Mouse (Mus musculus) MEL-GATA-1-ER (cell line): ENCODE data around the gene Colec11.

Source experiments
- DNase-seq: peaks from one replicate; pipeline ENCODE4 v3.0.0-alpha.2; 2012; ENCODE audit warnings: low read depth; ENCODE audit errors: extremely low read depth

Gene Colec11

DNA sequence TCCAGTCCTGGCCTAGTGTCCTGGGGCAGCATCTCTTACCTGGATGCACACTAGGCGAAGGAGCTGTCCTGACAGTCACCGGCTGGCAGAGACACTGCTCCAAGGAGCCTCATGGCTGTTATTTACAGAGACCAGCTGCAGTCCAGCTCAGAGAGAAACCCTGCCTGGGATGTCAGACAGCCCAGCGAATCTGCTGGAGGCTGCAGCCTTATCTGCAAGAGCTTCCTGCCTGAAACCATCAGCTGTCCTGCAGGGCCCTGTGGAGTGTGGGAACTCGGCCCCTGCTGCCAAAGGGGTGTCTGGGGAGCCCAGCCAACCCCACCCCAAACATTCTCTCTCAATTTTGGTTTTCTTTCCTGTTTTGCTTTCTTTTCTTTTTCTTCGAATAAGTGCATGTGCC is at the start of gene Colec11:
Gene Colec11, minus strand, starts transcription at position 183 of the 400 bp plus-strand sequence.
- DNase-seq = no peak

GRCm38 (mm10) chr12:28667287-28667686 is 44.1 kb upstream of the Colec11 start:
- DNase-seq = no peak

GRCm38 (mm10) chr12:28666734-28667133 is 43.6 kb upstream of the Colec11 start:
- DNase-seq = no peak

GRCm38 (mm10) chr12:28662628-28663027 is 39.5 kb upstream of the Colec11 start:
- no peak for DNase-seq

DNA sequence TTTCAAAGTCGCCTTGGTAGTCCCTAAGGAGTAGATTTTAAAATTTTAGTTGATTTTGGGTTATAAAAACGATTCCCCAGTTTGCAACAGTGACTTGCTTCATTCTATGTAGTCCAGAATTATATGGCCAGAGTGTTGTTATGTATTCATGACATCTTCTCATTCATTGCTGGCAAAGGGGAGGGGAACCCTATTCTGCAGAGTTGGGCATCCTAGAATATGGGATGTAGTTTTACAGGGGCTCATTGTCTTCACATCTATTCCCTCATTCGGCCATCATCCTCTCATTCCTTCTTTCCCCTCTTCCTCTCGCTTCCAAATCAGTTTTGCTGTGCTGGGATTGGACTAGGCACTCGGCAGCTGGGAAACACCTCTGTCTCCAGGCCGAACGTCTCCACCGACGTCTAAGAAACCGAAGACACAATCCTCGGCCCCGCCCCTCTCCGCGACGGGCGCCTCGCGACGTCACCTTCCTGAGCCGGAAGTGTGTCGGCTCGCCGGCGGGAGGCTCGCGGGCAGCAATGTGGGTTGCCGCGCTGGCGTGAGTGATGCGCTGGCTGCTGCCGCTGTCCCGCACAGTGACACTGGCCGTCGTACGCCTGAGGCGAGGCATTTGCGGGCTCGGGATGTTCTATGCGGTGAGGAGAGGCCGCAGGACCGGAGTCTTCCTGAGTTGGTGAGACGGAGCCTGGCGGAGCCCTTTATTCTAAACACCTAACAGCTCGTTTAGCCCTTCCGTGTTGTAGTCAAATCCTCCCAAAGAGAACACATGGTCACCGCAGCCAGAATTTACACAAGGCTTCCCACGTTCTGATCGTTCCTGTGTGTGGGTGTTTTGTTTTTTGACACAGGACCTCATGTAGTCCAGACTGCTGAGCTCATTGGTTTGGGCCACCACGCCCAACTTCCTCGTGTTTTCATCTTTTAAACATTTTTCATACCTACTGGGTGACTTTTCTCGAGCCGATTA is 26.2 kb upstream of the Colec11 start, which contains the start of gene Rnaseh1:
Gene Rnaseh1, plus strand, starts transcription at position 462 of the 970 bp plus-strand sequence.
- DNase-seq = peak; percentile 71

- no peak for DNase-seq
Observed at GRCm38 (mm10) chr12:28638778-28639177, 15.6 kb upstream of the Colec11 start.

DNA sequence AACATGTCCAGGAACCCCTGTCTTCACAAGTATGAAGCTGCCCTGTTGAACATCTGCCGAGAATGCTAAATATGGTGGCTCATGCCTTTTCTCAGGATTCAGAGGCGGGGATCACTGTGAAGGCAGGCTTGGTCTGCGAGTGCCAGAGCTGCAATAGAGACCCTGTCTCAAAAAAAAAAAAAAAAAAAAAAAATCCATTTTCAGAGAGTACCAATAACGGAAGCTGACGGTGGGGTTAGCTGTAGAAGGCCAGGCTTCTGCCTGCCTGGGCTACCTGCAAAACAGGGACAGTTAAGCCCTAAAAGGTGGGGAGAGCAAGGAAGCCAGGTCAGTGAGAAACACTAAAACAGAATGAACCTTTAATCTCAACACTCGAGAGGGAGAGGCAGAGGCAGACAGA is 13.4 kb upstream of the Colec11 start:
- no peak for DNase-seq

- peak; percentile 86 for DNase-seq
Observed at GRCm38 (mm10) chr12:28635535-28636476, 12.6 kb upstream of the Colec11 start, which contains the start of gene Rps7. Gene Rps7, minus strand, starts transcription at chr12:28635953.

GRCm38 (mm10) chr12:28635058-28635534 is 11.9 kb upstream of the Colec11 start:
- DNase-seq = no peak

GRCm38 (mm10) chr12:28628436-28628835 is 5.3 kb upstream of the Colec11 start:
- no peak for DNase-seq

- DNase-seq = no peak
Observed at GRCm38 (mm10) chr12:28627092-28627491, 3.9 kb upstream of the Colec11 start.

DNA sequence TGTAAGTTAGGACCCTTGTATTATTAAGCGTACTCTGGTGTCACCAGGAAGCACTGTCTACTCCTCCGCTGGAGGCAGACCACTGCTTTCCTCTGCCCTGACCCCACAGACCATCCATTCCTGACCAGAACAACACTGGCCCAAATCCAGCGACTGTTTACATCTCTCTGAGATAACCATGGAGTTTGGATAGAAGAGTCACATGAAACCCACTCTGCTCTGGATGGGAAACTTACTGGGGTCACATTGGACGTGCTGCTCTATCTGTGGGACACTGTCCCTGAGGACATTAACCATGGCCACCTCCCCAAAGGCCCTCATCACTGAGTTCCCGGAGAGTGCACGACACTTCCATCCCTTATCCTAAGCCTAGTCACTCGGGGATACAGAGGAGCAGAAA is 2.2 kb upstream of the Colec11 start:
- DNase-seq = no peak

- DNase-seq = no peak
Observed at GRCm38 (mm10) chr12:28624251-28624650, 1.1 kb upstream of the Colec11 start.

DNA sequence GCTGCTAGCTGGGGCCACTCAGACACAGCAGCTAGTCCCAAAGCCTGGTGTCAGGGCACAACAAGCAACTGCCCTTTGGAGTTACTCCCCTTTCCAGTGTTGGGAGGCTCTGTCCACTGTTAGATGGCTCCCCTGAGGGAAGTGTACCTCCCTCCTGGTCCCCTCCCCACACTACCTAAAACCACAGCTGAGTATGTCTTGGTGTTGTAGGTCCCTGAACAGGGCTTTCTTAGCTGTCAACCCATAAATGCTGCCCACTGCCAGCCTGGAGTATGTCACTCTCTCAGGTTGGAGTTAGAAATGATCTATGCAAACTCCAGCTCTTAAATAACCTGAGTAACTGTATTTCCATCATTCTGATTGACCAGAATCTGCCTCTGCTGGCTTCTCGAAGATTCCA is 536 bp downstream of the Colec11 start:
- DNase-seq = no peak

GRCm38 (mm10) chr12:28622167-28622532 is 1.0 kb downstream of the Colec11 start:
- DNase-seq = no peak

DNA sequence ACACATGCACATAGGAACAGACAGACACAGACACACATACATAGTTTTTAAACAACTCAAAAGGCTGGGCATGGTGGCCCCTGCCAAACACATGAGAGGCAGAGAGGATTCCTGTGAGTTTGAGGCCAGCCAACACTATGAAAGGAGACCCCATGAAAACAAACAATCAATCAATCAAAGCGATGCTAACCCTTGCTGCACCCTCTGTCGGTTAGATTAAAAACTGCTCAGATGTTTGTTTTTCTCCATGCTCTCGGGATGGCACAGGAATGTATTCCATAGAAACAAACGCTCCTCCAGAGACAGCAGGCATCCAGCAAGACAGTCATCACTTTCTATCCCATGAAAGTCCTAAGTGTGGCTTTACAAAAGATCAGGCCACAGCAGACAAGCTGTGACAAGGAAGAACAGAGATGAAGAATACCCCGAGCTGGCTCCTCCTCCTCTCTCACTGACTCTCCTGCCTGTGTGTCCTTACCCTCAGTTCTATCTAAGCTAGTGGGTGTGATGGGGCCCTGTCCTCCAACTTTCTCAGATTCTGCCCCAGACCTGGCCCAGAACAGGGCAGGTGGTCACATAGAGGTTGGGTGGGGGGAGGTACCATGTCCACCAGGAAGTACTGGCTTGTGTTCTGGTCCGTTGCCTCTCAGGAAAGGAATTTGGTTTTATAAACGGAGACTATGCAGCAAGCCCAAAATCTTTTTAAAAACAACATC is 1.6 kb downstream of the Colec11 start:
- no peak for DNase-seq

DNA sequence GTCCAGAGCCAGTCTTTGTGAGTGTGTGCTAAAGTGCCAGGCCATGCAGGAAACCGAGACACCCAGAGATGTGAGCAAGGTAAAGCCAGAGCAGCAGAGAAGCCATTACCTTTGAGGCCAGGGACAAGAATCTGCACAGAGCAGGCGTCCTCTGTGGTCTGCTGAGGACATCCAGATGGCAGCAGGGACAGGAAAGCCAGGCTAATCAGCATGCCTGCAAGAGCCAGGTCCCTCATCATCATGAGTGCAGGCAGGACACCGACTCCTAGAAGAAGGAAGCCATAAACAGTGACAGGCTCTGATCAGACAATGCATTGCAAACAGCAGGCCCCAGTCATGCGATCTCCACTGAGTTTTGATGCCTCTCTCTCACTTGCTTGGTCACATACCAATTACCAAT is 5.9 kb downstream of the Colec11 start:
- DNase-seq = no peak

DNA sequence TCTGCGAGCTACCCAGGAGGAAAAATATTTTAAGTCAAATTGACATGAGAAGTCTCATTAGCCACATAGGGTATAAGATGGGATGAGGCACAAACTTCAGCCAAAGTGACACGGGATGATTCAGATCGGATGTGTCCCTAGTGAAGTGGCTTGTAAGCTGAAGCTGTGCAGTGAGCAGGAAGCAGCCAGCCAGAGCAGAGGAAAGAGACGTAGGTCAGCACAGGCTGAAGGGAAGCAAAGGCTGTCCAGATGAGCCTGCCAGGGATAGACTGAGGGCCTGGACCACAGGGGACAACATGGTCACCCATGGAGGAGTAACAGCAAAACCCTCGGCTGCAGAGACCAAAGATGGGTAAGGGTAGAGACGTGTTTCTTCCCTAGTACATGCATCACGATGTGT is 8.8 kb downstream of the Colec11 start:
- no peak for DNase-seq

DNA sequence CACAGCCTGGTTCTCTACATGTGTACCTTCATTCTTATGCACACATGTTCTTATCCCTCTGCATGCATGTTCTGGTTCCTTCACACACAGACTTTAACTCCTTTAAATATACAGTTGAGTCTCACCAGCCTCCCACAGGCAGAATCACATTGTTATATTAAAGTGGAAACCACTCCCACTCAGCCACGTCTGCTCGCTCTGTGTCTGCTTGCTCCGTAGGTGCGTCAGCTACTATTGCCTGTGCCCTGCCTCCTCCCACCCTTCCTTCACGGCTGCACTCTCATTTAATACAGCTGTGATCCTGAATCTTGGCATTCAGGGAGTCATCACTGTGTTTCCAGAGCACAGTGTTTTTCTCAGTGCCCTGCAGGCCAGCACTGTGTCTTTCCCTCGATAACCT is 10.8 kb downstream of the Colec11 start:
- DNase-seq = no peak

GRCm38 (mm10) chr12:28607546-28608305 is 15.5 kb downstream of the Colec11 start:
- no peak for DNase-seq
